Mouse (Mus musculus) kidney, adult 2 months (tissue): ENCODE results near the gene Vgll4.

Experiments
- CTCF ChIP-seq: fragments of 200-500 bp; conservative IDR thresholded peaks from 2 replicates; pipeline ENCODE4 v1.5.1; 2011; ENCODE audit warnings: low read depth, mild to moderate bottlenecking, control low read depth, low read length, moderate library complexity, mixed read lengths; ENCODE audit not compliant: insufficient read depth, insufficient read length
- POLR2A ChIP-seq: fragments of 200-500 bp; IDR thresholded peaks from one replicate; pipeline ENCODE4 v1.6.1; 2011; ENCODE audit warnings: low read depth, low read length, control low read depth

- TF ChIP-seq POLR2A (no peak), CTCF (no peak)
These were observed 149.8 kb downstream of the Vgll4 start for GRCm38 (mm10) chr6:114819971-114820481.
